Mouse (Mus musculus): ENCODE data around the gene Arl15. TPM values are rescaled to one million over a fixed set of nuclear protein-coding genes. Genes with fewer than 3 reads are reported as not detected.

Gene Arl15
- 4.9 and 5.9 TPM in 2 replicates for polyA plus RNA-seq (2015; fragmentation: Nextera tagmentation; extraction: Ambion mirVana)

DNA sequence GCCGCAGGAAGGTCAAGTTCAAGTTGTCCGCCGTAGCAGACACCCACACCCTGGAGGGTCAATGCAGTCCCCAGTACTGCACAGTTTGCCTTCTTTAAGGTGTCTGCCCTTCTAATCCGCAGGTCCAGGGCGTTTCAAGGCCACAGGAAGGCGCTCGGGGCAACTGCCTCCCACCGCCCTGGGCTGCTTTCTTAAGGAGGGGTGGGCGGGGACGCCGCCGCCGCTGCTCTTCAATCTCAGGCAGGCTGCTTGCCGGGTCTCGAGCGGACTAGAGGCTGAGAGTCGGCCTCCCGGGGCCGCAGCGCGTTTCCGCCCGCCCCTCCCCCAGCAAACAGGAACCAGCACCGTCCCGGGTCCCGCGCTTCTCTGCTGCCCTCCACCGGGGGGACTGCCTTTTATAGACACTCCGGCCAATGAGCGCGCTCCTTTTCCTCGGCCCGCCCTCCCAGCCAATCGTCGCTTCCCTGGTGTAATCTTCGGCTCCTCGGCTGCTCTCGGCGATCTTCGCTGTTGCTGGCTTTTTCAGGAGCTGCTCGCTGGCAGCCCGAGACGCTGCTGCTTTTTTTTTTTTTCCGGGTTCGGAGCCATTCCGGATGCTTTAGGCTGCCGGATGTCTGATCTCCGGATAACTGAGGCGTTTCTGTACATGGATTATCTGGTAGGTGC, at the start of gene Arl15:
Gene Arl15 (plus strand): TSS at position 467 of the 666 bp plus-strand sequence.
- under 1% methylated on average over 47 of the region's 49 CpGs for WGBS
- peak; percentile 82 for TF ChIP-seq CTCF (IDR thresholded peaks at IDR 0.05; ENCODE audit: low read depth)
- no peaks in the 10 kb centered on the region for H3K36me3 ChIP-seq (ENCODE audit: control insufficient read depth, insufficient read depth)
- peak within 1 kb of the TSS; percentile 80 for H3K4me2 ChIP-seq (replicated peaks; ENCODE audit: low read depth)
- peak; percentile 97 for ATAC-seq
- peak within 1 kb of the TSS; percentile 85 for H3K9ac ChIP-seq (ENCODE audit: low read depth, low read length)
- peak within 1 kb of the TSS; percentile 88 for H3K27ac ChIP-seq (ENCODE audit: low read depth, low read length)
- H3K4me1 ChIP-seq (replicated peaks; ENCODE audit: control insufficient read depth, insufficient read depth, low read length): no peaks in the 10 kb centered on the region
- no peaks in the 10 kb centered on the region for H3K27me3 ChIP-seq (replicated peaks; ENCODE audit: control insufficient read depth, insufficient read depth, low read length)
- no peaks in the 10 kb centered on the region for H3K9me3 ChIP-seq (ENCODE audit: control insufficient read depth)
- H3K4me3 ChIP-seq (ENCODE audit: low read depth, low read length): peak within 1 kb of the TSS; percentile 89

DNA sequence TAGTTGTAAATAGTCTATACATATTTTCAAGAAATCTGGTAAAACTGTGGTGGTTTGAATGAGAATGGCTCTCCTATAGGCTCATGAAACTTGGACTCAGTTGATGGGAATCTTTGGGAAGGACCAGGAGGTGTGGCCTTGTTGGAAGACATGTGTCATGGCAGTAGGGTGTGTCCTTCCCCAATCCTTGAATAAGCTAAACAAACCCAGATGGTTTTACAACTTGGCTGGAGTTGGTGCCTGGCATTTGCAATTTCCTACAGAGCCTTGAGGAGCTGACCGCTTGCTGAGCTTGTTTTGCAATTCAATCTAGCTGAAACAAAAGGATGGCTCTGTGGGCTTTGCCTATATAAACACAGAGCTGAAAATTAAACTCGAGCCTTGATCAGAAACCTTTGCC, 49.0 kb upstream of the Arl15 start:
- WGBS: 57% methylated on average over 2 of the region's 2 CpGs
- no peak overlapping the region for H3K4me2 ChIP-seq (replicated peaks; ENCODE audit: low read depth)
- no peak overlapping the region for H3K4me3 ChIP-seq (ENCODE audit: low read depth, low read length)
- no peaks in the 10 kb centered on the region for H3K4me1 ChIP-seq (replicated peaks; ENCODE audit: control insufficient read depth, insufficient read depth, low read length)
- no peak overlapping the region for H3K9ac ChIP-seq (ENCODE audit: low read depth, low read length)
- H3K9me3 ChIP-seq (ENCODE audit: control insufficient read depth): no peaks in the 10 kb centered on the region
- no peak for TF ChIP-seq CTCF (IDR thresholded peaks at IDR 0.05; ENCODE audit: low read depth)
- ATAC-seq: no peak
- H3K36me3 ChIP-seq (ENCODE audit: control insufficient read depth, insufficient read depth): no peaks in the 10 kb centered on the region
- H3K27me3 ChIP-seq (replicated peaks; ENCODE audit: control insufficient read depth, insufficient read depth, low read length): no peaks in the 10 kb centered on the region
- H3K27ac ChIP-seq (ENCODE audit: low read depth, low read length): no peak overlapping the region

DNA sequence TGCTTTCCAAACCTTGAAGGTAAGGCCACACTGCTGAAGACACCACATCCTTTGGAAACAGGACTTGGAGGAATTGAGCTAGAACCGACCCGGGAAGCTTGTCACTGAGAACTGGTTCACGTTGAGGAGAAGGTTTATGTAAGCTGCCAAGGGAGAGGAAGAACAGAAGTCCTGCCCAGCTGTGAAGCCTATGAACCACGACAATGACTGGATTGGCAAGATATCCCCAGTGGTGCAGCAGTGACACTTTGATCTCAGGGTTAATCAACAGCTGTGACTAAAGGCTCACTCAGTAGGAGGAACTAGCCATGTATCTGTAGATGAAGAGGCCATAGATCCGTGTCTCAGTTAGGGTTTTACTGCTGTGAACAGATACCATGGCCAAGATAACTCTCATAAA, 43.5 kb upstream of the Arl15 start:
- Histone ChIP-seq H3K4me1 (replicated peaks; ENCODE audit: control insufficient read depth, insufficient read depth, low read length) (peaks cover 6% of the 10 kb centered on the region; the same call in 1 of the 2 replicates), H3K27ac (ENCODE audit: low read depth, low read length) (no peak overlapping the region), H3K36me3 (ENCODE audit: control insufficient read depth, insufficient read depth) (no peaks in the 10 kb centered on the region), H3K4me3 (ENCODE audit: low read depth, low read length) (no peak overlapping the region), H3K9ac (ENCODE audit: low read depth, low read length) (no peak overlapping the region), H3K27me3 (replicated peaks; ENCODE audit: control insufficient read depth, insufficient read depth, low read length) (no peaks in the 10 kb centered on the region), H3K4me2 (replicated peaks; ENCODE audit: low read depth) (no peak overlapping the region), H3K9me3 (ENCODE audit: control insufficient read depth) (no peaks in the 10 kb centered on the region)
- TF ChIP-seq CTCF (IDR thresholded peaks at IDR 0.05; ENCODE audit: low read depth): no peak
- no peak for ATAC-seq
- 48% methylated on average over 5 of the region's 5 CpGs for WGBS

DNA sequence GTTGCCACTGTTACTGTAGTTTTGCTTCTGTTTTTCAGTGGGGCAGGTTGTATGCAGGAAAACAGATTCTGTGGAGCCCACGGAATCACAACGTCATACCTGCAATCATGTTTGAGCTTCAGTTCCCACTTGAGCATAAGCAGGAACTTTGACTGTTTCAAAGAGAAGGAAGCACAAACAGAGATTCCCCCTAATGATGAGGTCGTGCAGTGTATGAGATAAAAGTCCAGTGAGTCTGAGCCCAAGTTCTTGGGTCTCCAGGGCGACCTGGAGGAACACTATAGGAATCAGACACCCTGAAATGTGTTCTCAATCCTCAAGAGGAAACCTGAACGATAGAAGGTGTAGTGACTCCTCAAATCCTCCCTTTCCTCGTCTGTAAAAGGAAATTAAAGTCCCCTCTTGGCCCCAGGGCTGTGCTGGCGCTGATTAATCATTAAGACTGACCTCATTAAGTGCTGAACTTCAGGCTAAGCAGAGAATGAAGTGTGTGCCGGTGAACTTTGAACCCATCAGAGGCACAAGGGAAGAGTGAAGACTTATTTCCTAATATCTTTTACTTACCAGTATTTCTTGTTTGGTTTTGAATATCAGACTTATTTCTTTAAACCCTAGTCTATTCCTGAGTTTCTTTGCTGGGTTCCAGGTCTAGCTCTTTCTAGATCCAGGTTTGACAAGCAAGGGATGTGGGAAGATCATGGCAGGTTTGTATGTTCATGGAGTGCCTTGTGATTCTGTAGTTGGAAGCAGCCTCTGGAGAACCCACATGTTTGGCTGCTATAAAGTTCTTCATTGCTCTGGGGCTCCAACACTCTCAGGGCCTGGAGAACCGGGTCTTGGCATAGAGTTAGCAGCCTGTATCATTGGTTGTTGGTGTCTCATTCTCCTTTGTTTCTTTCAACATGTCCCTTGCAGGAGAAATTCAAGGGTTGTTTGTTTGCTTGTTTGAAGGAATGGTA, 39.3 kb upstream of the Arl15 start:
- WGBS: 35% methylated on average over 9 of the region's 9 CpGs
- H3K4me3 ChIP-seq (ENCODE audit: low read depth, low read length): no peak overlapping the region
- H3K9ac ChIP-seq (ENCODE audit: low read depth, low read length): no peak overlapping the region
- H3K27ac ChIP-seq (ENCODE audit: low read depth, low read length): peak overlapping the region; percentile 88
- TF ChIP-seq CTCF (IDR thresholded peaks at IDR 0.05; ENCODE audit: low read depth): no peak
- peak; percentile 96 for ATAC-seq
- H3K9me3 ChIP-seq (ENCODE audit: control insufficient read depth): no peaks in the 10 kb centered on the region
- no peaks in the 10 kb centered on the region for H3K36me3 ChIP-seq (ENCODE audit: control insufficient read depth, insufficient read depth)
- no peaks in the 10 kb centered on the region for H3K27me3 ChIP-seq (replicated peaks; ENCODE audit: control insufficient read depth, insufficient read depth, low read length)
- H3K4me2 ChIP-seq (replicated peaks; ENCODE audit: low read depth): peak overlapping the region; percentile 35
- H3K4me1 ChIP-seq (replicated peaks; ENCODE audit: control insufficient read depth, insufficient read depth, low read length): peaks cover 6% of the 10 kb centered on the region; the same call in 1 of the 2 replicates

DNA sequence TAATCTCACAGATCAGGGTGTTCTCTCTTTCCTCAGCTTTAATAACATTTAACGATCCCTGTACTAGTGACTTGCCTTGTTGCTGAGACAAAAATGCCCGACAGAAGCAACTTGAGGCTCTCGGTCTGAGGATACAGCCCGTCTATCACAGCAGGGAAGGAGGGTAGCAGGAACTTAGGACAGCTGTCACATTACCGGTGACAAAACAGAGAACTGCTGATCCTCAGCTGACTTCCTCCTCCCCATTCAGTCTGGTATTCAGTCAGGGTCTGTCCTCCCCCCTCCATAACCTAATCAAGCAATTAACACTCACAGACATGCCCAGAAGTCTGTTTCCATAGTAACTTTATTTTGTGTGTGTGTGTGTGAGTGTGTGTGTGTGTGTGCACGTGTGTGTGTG, 38.5 kb upstream of the Arl15 start:
- Histone ChIP-seq H3K36me3 (ENCODE audit: control insufficient read depth, insufficient read depth) (no peaks in the 10 kb centered on the region), H3K9ac (ENCODE audit: low read depth, low read length) (no peak overlapping the region), H3K27me3 (replicated peaks; ENCODE audit: control insufficient read depth, insufficient read depth, low read length) (no peaks in the 10 kb centered on the region), H3K4me3 (ENCODE audit: low read depth, low read length) (no peak overlapping the region), H3K27ac (ENCODE audit: low read depth, low read length) (peak overlapping the region; percentile 88), H3K4me2 (replicated peaks; ENCODE audit: low read depth) (peak overlapping the region; percentile 35), H3K9me3 (ENCODE audit: control insufficient read depth) (no peaks in the 10 kb centered on the region), H3K4me1 (replicated peaks; ENCODE audit: control insufficient read depth, insufficient read depth, low read length) (peaks cover 6% of the 10 kb centered on the region; the same call in 1 of the 2 replicates)
- 29% methylated on average over 6 of the region's 6 CpGs for WGBS
- ATAC-seq: peak; percentile 31
- no peak for TF ChIP-seq CTCF (IDR thresholded peaks at IDR 0.05; ENCODE audit: low read depth)

DNA sequence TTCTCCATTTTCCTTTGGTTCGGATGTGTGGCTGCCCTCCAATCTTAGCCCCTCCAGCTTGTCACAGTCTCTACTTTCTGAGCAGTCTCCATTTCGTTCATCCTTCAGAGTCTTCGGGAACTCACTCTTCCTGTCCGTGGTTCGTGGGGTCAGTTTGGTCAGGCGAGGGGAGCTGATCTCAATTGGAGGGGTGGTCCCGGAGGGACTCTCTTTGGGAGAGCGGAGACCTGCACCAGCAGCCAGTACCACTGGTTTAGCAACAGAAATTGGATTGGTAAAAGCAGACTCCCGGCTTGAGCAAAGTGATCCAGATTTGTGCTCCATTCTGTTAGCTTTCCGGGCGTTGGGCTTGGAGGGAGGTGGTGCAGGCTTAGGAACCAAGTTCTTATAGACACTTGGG, 32.6 kb upstream of the Arl15 start:
- no peak overlapping the region for H3K4me3 ChIP-seq (ENCODE audit: low read depth, low read length)
- no peak overlapping the region for H3K27ac ChIP-seq (ENCODE audit: low read depth, low read length)
- 92% methylated on average over 11 of the region's 11 CpGs for WGBS
- H3K9me3 ChIP-seq (ENCODE audit: control insufficient read depth): no peaks in the 10 kb centered on the region
- no peaks in the 10 kb centered on the region for H3K4me1 ChIP-seq (replicated peaks; ENCODE audit: control insufficient read depth, insufficient read depth, low read length)
- no peak overlapping the region for H3K9ac ChIP-seq (ENCODE audit: low read depth, low read length)
- H3K27me3 ChIP-seq (replicated peaks; ENCODE audit: control insufficient read depth, insufficient read depth, low read length): no peaks in the 10 kb centered on the region
- no peak for ATAC-seq
- no peaks in the 10 kb centered on the region for H3K36me3 ChIP-seq (ENCODE audit: control insufficient read depth, insufficient read depth)
- H3K4me2 ChIP-seq (replicated peaks; ENCODE audit: low read depth): no peak overlapping the region
- no peak for TF ChIP-seq CTCF (IDR thresholded peaks at IDR 0.05; ENCODE audit: low read depth)

Measured in intestine, postnatal 0 days (tissue).